Mouse (Mus musculus) bone marrow macrophage, adult 2 months (primary cell): ENCODE data around the gene Gm45837. TPM values are rescaled to one million over a fixed set of nuclear protein-coding genes. Genes with fewer than 3 reads are reported as not detected.
A peak's percentile ranks its signal among the peaks of the same experiment; 100 is the strongest.

Experiments
- H3K27ac ChIP-seq: 2 replicates; pipeline ENCODE4 v1.5.1; 2012; ENCODE audit warnings: low read depth, low read length; ENCODE audit not compliant: insufficient read depth
- H3K4me1 ChIP-seq: 2 replicates; pipeline ENCODE4 v1.6.1; 2012; ENCODE audit warnings: low read length; ENCODE audit not compliant: control insufficient read depth, insufficient read depth
- H3K4me3 ChIP-seq: 2 replicates; pipeline ENCODE4 v1.5.1; 2012; ENCODE audit warnings: mild to moderate bottlenecking, low read length, moderate library complexity; ENCODE audit not compliant: insufficient read depth
- CTCF ChIP-seq: IDR thresholded peaks from 2 replicates; pipeline ENCODE4 v1.5.1; 2012; ENCODE audit warnings: low read depth, mild to moderate bottlenecking, low read length, moderate library complexity
- POLR2A ChIP-seq: IDR thresholded peaks from 2 replicates; pipeline ENCODE4 v1.6.1; 2012; ENCODE audit warnings: mild to moderate bottlenecking, low read depth, low read length, borderline replicate concordance
- polyA plus RNA-seq: library from polyadenylated mRNA; stranded (reverse); fragments of >200 nt; gene quantifications from 2 replicates; pipeline ENCODE4 v1.2.4, GENCODE M21; 2012; ENCODE audit not compliant: missing spikeins, insufficient read depth, insufficient read length

Gm45837 gene
- polyA plus RNA-seq, 1 experiment, result 11.2 TPM

GRCm38 (mm10) chr7:101377741-101378262, 32.9 kb upstream of the Gm45837 start:
- Histone ChIP-seq H3K4me1 (peaks cover 36% of the 10 kb centered on the region), H3K27ac (peak overlapping the region; percentile 88), H3K4me3 (peak overlapping the region; percentile 63)
- TF ChIP-seq POLR2A, result no peak
- TF ChIP-seq CTCF, result no peak

DNA sequence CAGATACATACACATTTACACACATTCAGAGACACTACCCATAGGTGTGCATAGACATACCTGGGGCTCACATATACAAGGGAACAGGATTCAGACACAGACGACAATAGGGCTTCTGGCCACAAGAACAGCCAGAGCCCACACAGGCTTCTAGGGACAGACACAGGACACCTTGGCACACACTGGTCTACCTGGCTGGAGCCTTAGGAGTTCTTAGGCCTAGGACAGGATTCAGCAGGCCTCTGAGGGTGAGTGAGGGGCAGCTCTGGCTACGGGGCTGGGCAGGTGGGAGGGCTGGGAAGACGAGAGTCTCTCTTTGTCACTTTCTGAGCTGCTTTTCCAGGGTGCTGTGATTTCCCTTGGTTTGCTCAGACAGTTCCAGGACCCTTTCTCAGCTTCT, 32.4 kb upstream of the Gm45837 start:
- H3K27ac ChIP-seq, result peak overlapping the region; percentile 88
- TF ChIP-seq CTCF (no peak), POLR2A (no peak)
- peak overlapping the region; percentile 63 for H3K4me3 ChIP-seq
- peaks cover 41% of the 10 kb centered on the region for H3K4me1 ChIP-seq

GRCm38 (mm10) chr7:101378796-101379465, 31.8 kb upstream of the Gm45837 start:
- H3K27ac ChIP-seq, result peak overlapping the region; percentile 88
- peaks cover 44% of the 10 kb centered on the region for H3K4me1 ChIP-seq

GRCm38 (mm10) chr7:101379732-101380131, 31.0 kb upstream of the Gm45837 start:
- H3K27ac ChIP-seq, result peak overlapping the region; percentile 88
- TF ChIP-seq CTCF, result no peak
- TF ChIP-seq POLR2A, result no peak
- peaks cover 52% of the 10 kb centered on the region for H3K4me1 ChIP-seq
- H3K4me3 ChIP-seq, result peak overlapping the region; percentile 63

More at GRCm38 (mm10) chr7:101378796-101379465, 31.8 kb upstream of the Gm45837 start:
- peak overlapping the region; percentile 63 for H3K4me3 ChIP-seq
- TF ChIP-seq POLR2A (no peak), CTCF (no peak)

GRCm38 (mm10) chr7:101381512-101381911, 29.2 kb upstream of the Gm45837 start:
- Histone ChIP-seq H3K4me1 (peaks cover 65% of the 10 kb centered on the region), H3K27ac (peak overlapping the region; percentile 97), H3K4me3 (no peak overlapping the region)
- TF ChIP-seq POLR2A, result no peak
- TF ChIP-seq CTCF, result no peak

GRCm38 (mm10) chr7:101382378-101382777, 28.3 kb upstream of the Gm45837 start:
- TF ChIP-seq POLR2A, result no peak
- peaks cover 56% of the 10 kb centered on the region for H3K4me1 ChIP-seq
- H3K4me3 ChIP-seq, result peak overlapping the region; percentile 51
- H3K27ac ChIP-seq, result peak overlapping the region; percentile 97

GRCm38 (mm10) chr7:101383756-101384155, 26.9 kb upstream of the Gm45837 start:
- Histone ChIP-seq H3K27ac (peak overlapping the region; percentile 97), H3K4me1 (peaks cover 57% of the 10 kb centered on the region), H3K4me3 (peak overlapping the region; percentile 31)
- TF ChIP-seq CTCF (no peak), POLR2A (no peak)

GRCm38 (mm10) chr7:101384931-101385330, 25.8 kb upstream of the Gm45837 start:
- Histone ChIP-seq H3K4me1 (peaks cover 56% of the 10 kb centered on the region), H3K27ac (peak overlapping the region; percentile 87), H3K4me3 (peak overlapping the region; percentile 3; the same call in 1 of the 2 replicates)
- TF ChIP-seq POLR2A (no peak), CTCF (no peak)

GRCm38 (mm10) chr7:101385331-101385733, 25.4 kb upstream of the Gm45837 start:
- TF ChIP-seq CTCF (no peak), POLR2A (no peak)
- Histone ChIP-seq H3K27ac (peak overlapping the region; percentile 87), H3K4me3 (peak overlapping the region; percentile 3; the same call in 1 of the 2 replicates), H3K4me1 (peaks cover 53% of the 10 kb centered on the region)

GRCm38 (mm10) chr7:101385866-101386452, 24.7 kb upstream of the Gm45837 start:
- Histone ChIP-seq H3K27ac (peak overlapping the region; percentile 87), H3K4me1 (peaks cover 50% of the 10 kb centered on the region), H3K4me3 (no peak overlapping the region)
- TF ChIP-seq POLR2A, result no peak
- no peak for TF ChIP-seq CTCF

GRCm38 (mm10) chr7:101389256-101389655, 21.4 kb upstream of the Gm45837 start:
- Histone ChIP-seq H3K4me3 (no peak overlapping the region), H3K4me1 (peaks cover 28% of the 10 kb centered on the region), H3K27ac (peak overlapping the region; percentile 16)
- TF ChIP-seq CTCF (no peak), POLR2A (no peak)
